Mouse (Mus musculus) kidney, postnatal 4 days (tissue): ENCODE data around the gene Scarb1.

Source experiments
- DNase-seq, 2 experiments: peaks; one replicate each; pipeline ENCODE4 v3.0.0; 2021; ENCODE audit warnings: mixed read lengths in 2 of 2

Gene Scarb1

DNA sequence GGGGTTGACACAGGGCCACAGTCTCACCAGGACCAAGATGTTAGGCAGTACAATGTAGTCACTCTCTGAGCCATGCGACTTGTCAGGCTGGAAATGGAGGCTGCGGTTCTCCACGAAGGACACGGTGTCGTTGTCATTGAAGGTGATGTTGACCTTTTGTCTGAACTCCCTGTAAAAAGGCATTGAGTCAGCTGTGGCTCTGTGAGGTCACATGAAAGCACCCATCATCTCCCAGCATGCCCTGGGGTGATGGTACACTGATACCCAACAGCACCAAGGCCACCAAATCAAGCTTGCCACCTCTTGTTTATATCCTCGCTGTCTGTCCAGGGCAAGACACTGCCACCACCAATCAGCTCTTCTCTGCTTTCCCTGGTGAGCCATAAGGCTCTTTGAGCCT, 37.8 kb downstream of the Scarb1 start:
- no peak for DNase-seq

DNA sequence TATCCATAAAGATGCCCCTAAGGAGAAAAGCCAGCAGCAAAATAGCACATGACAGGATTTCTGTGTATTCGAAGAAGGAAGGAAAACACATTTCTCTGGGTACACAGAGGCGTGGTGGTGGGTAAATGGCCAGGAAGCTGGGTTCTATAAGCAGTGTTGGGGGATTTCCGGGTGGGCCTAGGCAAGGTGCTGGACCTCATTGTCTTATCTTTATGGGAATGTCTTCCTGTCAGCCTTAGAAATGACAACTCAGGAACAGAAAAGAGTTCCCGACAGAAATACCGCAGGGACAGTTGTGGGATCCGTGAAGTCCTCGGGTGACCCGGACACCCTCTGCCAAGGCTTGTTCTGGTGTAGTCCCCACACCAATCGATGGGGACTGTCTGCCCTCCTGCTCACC, 42.7 kb downstream of the Scarb1 start:
- DNase-seq = no peak

DNA sequence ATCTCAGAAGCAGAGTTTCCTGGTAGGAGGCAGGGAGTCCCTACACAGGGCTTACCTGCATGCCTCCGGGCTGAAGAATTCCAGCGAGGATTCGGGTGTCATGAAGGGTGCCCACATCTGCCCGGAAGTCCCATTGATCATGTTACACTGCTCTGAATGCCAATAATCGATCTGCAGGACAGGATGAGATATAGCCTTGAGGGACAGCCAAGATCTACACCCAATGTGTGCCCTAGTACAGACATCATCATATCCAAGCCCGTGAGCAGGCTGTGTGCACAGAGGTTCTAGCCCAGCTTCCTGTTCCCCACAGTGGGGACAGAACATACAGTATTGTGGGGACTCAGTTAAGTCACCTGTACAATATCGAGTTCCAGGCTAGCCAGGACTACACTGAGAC, 43.7 kb downstream of the Scarb1 start:
- no peak for DNase-seq

DNA sequence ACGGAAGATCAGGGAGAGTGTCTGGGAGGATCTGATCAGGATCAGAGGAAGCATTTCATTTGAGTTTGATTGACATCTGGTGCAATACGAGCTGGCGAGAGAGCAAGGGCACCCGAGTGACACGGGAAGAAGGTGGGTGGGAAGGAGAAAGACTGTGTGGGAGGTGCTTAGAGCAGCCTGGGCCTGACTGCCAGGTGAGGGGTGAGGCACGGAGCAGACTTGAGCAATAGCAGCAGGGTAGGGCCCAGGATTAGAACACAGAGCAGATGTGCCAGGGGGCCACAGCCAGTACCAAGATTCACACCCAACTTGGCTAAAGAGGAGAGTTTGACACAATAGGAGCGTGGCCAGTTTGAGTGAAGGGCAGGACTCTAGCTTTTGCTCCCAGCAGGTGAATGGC, 47.9 kb downstream of the Scarb1 start:
- no peak for DNase-seq

DNA sequence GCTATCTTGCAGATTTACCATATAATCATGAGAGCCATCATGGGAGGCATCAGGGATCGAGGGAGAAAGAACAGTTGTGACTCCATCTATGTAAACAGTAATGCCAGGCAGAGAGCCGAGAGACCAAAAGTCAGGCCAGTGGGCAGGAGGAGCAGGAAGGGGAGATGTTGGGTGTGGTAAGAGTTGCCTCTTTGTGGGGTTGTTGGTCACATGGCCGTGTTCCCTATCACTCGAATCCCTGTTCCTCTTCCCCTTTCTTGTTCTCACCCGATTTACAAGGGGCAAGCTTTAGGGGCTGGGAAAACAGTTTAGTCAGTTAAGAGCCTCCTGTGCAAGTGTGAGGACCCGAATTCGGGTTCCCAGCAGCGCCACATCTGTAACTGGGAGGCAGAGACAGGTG, 49.0 kb downstream of the Scarb1 start:
- no peak for DNase-seq

DNA sequence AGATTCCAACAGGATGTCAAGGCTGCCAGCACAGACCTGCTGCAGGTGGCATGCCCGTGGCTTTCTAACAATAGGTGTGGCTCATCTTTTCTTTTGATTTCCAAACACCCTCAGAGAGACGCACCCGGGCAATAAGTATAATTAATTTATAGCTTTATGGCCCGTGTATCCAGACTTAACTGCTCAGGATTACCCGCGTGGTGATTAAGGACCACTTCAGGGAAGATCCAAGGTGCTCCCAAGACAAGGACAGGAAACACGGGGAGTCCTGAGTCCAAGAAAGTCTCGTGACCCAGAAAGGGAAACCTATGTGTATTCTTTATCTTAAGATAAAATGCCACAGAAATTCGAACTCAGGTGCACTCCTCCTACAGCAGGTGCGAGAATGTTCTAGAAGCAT, 49.5 kb downstream of the Scarb1 start:
- no peak for DNase-seq

DNA sequence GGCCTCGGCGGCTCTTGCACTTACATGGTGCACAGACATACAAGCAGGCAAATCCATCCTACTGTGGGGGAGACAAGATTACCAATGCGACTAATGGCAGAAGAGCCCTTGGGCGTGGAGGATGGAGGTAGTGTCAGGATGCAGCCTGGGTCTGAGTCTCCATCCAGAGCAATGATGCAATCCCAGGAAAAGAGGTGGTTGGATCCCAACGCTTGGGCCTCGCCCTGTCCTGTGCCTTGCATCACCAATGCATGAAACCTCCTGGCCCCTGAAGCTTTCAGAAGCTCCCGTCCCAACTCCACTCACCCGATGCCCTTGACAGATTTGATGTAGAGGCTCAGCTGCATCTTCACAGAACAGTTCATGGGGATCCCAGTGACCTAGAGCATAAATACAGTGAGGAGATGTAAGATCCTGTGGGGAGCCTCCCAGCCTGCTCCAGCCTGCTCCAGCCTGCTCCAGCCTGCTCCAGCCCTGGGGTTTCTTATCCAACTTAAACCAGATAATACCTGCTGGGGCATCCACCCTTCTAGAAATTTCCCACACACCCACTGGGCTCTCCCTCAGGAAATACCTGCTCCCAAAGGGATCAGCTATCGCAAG, 53.7 kb downstream of the Scarb1 start:
- no peak for DNase-seq

DNA sequence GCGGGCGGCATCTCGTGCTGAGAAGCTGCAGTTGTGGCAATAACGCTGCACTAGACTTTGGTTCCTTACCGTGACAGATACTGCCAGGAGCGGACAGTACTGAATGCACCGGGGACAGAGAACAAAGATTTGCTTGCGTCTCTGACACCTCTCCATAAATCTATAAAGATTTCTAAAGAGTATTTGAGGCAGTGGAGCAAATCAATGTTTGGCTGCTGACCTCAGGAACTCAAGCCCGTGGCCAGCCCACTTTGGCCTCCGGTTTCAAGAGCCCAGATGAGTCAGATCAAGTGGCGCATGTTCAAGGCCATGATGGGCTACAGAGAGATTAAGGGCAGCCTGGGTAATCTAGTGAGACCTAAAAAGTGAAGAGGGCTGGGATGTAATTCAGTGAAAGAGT, 54.8 kb downstream of the Scarb1 start:
- DNase-seq = no peak

DNA sequence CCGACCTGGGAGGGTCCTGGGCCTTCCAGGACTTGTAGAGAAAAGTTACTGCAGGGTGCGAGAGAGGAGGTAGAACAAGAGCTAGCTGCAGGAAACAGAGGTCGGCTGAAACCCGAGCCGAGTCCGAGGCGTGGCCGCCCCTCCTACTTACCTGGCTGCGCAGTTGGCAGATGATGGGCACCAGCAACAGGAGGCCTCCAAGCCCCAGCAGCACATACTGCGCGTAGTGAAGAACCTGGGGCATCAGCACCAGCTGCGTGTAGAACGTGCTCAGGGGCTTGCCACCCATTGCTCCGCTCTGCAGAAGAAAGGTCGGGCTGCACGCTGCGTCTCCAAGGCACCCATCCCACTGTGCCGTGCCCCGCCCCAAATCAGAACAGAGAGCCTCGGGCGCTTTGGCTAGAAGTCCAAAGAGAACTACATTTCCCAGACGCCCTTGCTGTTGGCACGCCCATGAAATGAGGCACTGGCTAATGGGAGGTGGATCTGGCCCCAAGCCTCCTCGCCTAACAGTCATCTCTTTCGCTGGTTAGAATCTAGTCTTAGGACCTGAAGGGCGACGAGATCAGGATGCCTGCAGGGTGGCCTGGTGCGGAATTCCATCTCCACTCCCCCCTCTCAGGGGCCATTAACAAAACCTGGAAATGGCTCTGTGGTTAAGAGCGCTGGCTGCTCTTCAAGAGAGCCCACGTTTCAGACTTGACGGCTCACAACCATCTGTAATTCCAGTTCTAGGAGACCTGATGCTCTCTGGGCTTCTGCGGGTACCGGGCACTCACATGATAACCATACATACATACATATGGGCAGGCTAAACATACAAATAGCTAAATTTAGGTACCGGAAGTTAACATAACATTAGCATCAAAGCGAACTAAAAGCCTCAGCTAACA, 56.9 kb downstream of the Scarb1 start:
- peak; percentile 72 to 78 for DNase-seq

DNA sequence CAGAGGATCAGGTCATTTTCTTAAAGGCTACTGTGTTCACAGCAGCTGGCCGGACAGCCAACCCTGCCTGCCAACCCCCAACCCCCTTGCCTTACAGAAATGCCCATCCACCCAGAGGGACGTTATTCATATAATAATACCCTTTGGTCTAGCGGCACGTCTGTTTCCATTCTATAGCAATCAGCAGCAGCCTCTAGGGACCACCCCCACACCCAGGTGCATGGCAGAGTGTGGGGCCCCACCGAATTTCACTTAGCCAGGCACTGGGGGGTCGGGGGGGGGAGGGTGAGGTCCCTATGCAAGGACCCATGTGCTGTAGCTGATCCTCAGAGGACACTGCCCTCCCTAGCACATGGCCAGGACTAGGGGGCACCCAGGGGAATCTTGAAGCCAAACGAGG, 61.7 kb downstream of the Scarb1 start:
- no peak for DNase-seq

DNA sequence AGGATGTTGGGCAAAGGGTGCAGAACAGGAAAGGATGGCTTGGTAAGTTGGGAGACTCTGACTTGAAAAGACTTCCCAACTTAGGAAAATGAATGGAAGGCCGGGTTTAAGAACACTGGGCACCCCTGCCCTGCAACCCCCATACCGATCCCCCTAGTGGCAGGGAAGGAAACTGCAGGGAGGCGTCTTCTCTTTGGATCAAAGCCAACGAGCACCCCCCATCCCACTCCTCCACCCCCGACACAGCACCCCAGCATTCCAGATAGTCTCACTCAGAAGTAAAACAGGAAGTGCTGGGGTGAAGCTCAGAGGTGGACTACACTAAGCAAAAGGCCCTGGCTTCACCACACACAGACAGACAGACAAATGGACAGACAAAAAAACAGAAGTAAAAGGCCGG, 62.6 kb downstream of the Scarb1 start:
- peak; percentile 60 to 63 for DNase-seq

DNA sequence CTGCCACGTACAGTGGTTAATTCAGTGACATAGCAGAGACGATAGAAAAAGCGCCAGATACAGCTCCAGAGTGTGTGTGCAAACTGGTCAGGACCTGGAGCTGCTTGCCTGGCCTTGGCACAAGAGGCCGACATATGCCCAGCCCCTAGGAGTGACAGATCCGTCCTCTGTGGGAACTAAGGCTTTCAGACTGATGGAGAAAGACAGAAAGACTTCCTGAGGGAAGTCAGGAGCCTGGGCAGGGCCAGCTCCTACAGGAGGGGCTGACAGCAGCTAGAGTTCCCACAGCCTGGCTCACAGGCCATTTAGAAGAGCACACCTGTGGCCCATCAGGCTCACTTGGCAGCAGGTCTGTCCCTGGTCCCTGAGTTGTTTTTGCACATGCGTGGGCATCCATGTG, 63.6 kb downstream of the Scarb1 start:
- DNase-seq = no peak

DNA sequence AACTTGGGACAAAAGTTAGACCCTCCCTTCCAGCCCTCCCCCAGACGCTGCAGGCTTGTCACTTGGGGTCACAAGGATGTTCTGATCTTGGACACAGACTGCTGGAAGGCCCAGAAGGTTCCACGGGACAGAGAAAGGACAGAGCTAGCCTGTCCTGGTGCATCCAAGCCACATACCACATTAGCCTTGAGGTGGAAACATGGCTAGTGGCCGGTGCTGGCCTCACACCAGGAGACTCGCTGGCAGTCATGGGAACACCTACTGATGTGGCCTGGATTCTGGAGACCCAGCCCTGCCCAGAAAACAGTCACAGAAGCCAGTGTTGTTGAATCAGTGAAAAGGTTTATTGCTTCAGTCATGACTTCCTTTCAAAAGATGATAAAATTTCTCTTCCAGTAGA, 64.1 kb downstream of the Scarb1 start:
- DNase-seq = no peak

DNA sequence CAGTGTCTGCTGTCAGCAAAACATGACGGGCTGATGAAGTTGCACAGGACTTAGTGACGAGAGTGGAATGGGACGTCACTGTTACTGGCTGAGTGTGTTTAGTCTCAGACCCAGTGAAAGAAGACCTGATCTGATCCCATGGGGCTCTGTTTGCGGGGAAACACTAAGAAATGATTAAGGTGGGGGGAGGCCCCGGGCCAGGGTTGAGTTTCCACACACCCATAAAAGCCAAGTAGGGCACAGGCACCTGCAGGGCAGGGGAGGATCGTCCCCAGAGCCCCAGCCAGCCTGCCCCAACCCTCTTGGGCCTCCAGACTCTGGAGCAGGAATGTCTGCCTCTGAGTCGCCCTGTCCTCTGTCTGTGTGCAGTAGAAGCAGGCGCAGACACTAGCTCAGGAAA, 65.6 kb downstream of the Scarb1 start:
- DNase-seq = no peak

DNA sequence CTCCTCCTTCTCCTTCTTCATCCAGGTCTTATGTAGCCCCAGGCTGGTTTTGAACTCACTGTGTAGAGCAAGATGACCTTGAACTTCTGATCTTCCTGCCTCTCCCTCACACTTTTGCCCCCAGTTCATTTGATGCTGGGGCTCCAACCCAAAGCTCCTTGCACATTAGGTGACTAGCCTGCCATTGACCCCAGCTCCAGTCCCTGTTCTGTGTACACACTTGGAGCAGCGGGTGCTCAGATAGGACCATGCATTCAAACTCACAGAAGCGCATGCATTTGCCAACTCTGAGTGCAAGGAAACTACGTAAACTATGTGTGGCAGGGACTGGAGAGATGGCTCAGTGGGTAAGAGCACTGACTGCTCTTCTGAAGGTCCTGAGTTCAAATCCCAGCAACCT, 66.1 kb downstream of the Scarb1 start:
- no peak for DNase-seq

DNA sequence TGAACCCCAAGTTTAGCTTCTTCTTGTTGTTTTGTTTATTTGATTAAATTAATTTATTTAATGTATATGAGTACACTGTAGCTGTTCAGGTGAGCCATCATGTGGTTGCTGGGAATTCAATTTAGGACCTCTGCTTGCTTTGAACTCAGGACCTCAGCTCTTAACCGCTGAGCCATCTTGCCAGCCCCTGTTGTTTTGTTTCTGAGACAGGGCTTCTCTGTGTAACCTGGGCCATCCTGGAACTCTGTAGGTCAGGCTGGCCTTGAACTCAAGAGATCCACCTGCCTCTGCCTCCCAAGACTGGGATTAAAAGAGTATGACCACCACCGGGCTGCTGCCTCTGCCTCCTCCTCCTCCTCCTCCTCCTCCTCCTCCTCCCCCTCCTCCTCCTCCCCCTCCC, 66.7 kb downstream of the Scarb1 start:
- no peak for DNase-seq

DNA sequence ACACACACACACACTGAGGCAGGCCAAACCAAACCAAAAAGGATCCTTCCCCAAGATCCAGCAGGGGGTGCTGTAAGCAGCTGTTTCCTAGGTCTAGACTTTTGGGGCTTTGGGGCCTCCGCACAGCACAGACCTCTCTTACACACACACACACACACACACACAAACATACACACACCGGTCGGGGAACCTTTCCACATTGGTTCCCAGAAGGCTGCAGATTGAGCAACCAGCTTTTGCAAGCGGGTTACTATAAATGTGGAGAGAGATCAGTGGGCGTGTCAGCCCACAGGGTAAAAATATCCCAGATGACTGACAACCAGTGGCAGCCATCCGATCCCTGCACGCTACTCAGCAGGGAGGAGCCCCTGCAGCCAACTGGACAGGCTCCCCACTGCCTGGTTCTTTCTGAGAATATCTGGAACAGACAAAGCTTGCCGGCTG, 67.2 kb downstream of the Scarb1 start:
- peak; percentile 63 to 73 for DNase-seq

DNA sequence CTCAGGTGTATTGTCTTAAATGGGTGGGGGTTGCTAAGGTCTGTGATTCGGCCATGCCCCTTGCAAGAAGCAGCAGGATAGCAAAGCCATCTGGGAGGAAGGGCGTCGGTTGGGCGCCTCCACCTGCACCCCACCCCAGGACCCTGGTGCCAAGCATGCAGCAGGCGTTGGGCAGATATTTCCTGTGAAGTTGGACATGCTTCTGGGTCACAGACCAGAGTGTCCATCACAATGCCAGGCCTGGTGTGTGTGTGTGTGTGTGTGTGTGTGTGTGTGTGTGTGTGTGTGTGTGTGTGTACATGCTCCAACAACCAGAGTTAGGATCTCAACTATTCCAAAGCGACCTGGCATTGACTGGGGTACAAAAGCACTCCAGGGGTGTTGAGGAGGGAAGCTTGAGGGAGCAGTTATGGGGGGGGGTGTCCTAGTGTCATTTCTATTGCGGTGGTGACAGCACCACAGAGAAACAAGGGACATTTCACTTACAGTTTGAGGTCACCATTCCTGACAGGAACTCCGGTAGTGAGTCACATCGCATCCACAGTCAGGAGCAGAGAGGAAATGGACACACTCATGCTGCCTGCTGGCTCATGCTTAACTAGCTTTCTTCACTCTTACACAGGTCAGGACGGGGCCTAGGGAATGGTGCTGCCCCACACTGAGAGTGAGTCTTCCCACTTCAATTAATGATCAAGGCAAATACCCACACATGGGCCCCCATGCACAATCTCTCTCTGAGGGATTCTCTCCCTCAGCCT, 68.5 kb downstream of the Scarb1 start:
- DNase-seq = no peak

DNA sequence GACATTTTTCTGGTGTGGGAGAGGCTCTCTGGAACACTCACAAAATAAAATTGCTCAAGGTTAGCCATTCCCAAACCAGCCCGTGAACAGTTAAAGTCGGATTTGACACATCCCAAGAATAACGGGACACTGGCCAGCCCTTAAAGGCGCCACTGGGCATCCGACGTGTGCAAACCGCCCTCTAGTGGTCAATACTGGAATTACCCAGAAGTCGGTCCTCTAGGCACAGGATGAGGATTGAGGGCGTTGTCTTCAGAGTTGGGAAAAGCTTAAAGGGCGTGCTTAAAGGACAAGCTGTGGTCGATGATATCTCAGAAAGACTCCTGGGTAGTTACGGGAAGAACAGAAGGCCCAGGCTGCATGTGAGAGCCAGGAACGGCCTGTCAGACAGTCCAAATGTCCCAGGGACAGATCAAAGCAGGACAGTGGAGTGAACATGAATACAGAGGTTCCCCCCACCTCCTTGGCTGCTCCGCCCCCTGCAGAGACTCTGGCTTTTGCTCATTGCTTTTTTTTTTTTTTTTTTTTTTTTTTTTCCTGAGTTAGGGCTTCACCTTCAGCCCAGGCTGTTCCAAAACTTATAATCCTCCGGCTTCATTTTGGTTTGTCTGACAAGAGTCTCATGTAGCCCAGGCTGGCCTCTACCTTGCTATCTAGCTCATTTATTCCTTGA, 69.2 kb downstream of the Scarb1 start:
- DNase-seq = peak; percentile 87 to 91

DNA sequence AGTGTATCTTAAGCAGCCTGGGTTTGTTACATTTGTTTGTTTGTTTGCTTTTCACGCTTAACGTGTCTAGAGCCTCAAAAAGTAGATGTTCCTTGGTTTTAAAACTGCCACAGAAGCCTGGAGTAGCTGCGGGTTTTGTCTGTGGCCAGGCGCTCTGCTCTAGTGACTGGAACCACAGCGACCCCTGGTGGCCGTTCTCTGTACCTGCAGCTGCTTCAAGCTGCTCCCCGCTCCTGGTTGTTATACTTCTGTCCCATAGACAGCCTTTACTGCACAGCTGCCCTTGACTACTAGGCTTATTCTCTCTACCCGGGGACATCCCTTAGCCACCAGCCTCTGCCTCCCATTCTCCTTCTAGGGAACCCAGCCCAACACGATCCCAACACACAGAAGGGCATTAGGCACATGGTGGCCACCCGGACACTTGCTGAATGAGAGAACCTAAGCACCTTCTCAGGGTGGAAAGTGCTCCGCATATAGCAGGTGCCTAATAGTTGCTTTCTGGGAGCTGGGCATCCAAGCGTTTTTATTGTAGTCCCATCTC, 70.2 kb downstream of the Scarb1 start:
- peak; percentile 82 to 86 for DNase-seq

DNA sequence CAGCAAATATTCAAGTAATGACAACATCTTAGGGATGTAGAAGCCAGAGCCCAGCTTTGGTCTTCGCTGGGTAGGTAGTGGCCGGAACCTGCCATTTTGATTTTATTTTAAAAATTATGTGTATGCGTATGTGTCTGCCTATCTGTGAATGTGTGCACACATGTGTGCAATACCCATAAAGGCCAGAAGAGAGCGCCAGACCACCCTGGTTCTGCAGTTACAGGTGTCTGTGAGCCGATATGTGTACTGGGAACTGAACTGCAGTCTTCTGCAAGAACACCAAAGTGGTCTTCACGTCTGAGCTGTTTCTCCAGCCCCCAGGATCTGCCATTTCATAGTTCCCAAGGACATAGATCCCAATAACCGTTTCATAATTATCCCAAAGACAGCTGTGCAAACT, 71.1 kb downstream of the Scarb1 start:
- no peak for DNase-seq

DNA sequence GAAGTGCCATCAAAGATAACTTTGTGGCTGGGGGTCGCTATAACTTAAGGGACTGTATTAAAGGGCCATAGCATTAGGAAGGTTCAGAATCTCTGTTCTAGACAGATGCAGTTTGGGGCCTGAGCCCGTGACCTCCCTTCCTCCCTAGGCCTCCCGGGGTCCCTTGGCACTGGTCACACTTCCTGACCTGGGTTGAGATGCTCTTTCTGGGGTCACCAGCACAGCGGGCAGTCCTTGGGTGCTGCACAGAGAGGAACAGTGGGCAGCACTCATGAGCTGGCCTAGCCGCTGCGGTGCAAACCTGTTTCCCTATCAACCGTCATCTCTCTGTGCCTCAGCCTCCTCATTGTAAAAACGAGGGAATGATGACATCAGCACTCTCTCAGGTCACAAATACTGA, 71.5 kb downstream of the Scarb1 start:
- DNase-seq = no peak
